Mouse (Mus musculus) midbrain, postnatal 0 days (tissue): Measurements from ENCODE around the gene E2f4. TPM values are rescaled to one million over a fixed set of nuclear protein-coding genes. Genes with fewer than 3 reads are reported as not detected.

ENCODE experiments used
- ATAC-seq: fragments of 200-750 bp; cut with Nextera tagmentation; 2 replicates; pipeline ENCODE4 v1.8.0; 2017; ENCODE audit warnings: moderate number of reproducible peaks, mild to moderate bottlenecking, moderate TSS enrichment, moderate library complexity; ENCODE audit not compliant: low FRiP score
- DNase-seq: peaks from one replicate; pipeline ENCODE4 v3.0.0-alpha.2; 2015; ENCODE audit warnings: low spot score
- H3K27ac ChIP-seq: fragments of 300-500 bp; sonication (generic); 2 replicates; pipeline ENCODE4 v1.5.1; 2014; ENCODE audit warnings: low read depth, mild to moderate bottlenecking, low read length, mixed read lengths
- H3K27me3 ChIP-seq: fragments of 300-500 bp; sonication (generic); 2 replicates; pipeline ENCODE4 v1.6.1; 2014; ENCODE audit warnings: low read length, control low read depth, mixed read lengths; ENCODE audit not compliant: insufficient read depth
- H3K36me3 ChIP-seq: fragments of 300-500 bp; sonication (generic); 2 replicates; pipeline ENCODE4 v1.6.1; 2014; ENCODE audit warnings: low read length, control low read depth, mixed read lengths; ENCODE audit not compliant: insufficient read depth
- H3K4me1 ChIP-seq: fragments of 300-500 bp; sonication (generic); 2 replicates; pipeline ENCODE4 v1.6.1; 2014; ENCODE audit warnings: mild to moderate bottlenecking, control low read depth, antibody characterized with exemption, low read length, mixed read lengths; ENCODE audit not compliant: insufficient read depth
- H3K4me2 ChIP-seq: fragments of 300-500 bp; sonication (generic); 2 replicates; pipeline ENCODE4 v1.6.1; 2014; ENCODE audit warnings: low read depth, mild to moderate bottlenecking, low read length, mixed read lengths; ENCODE audit not compliant: poor library complexity, severe bottlenecking
- H3K4me3 ChIP-seq: fragments of 300-500 bp; sonication (generic); 2 replicates; pipeline ENCODE4 v1.5.1; 2014; ENCODE audit warnings: low read depth, mild to moderate bottlenecking, low read length, moderate library complexity
- H3K9ac ChIP-seq: fragments of 300-500 bp; sonication (generic); replicated peaks from 2 replicates; pipeline ENCODE4 v1.6.1; 2014; ENCODE audit warnings: mild to moderate bottlenecking, low read length, moderate library complexity, mixed read lengths; ENCODE audit not compliant: poor library complexity, severe bottlenecking
- H3K9me3 ChIP-seq: fragments of 300-500 bp; sonication (generic); 2 replicates; pipeline ENCODE4 v1.6.1; 2016; ENCODE audit warnings: low read length, control low read depth
- CTCF ChIP-seq: IDR thresholded peaks from 2 replicates; pipeline ENCODE4 v1.5.1; 2016; ENCODE audit warnings: antibody characterized with exemption, mild to moderate bottlenecking
- WGBS: fragments of 180-500 bp; shearing (Covaris S2); extraction: QIAGEN DNeasy Blood & Tissue Kit; methylation state at CpG from one replicate; pipeline ENCODE4 v1.1.7; 2014; 5-methylcytosine and 5-hydroxymethylcytosine counted together
- polyA plus RNA-seq: library from polyadenylated mRNA; unstranded; fragments of >200 nt; fragmentation: Nextera tagmentation; extraction: Ambion mirVana; gene quantifications from 2 replicates; pipeline ENCODE4 v1.2.1, GENCODE M21; 2015
- total RNA-seq: library from RNA; depleted of rRNA; stranded (reverse); fragments of >200 nt; gene quantifications from 2 replicates; pipeline ENCODE4 v1.2.3, GENCODE M21; 2014; rRNA removed

Gene E2f4
- 28.2 and 35.7 TPM in 2 replicates for total RNA-seq
- 29.1 and 29.3 TPM in 2 replicates for polyA plus RNA-seq

GRCm38 (mm10) chr8:105297511-105298192, at the start of gene E2f4:
TSS of gene E2f4 (plus strand) at chr8:105297663.
- DNase-seq, result peak; percentile 95
- H3K36me3 ChIP-seq, result peaks cover 24% of the 10 kb centered on the region
- ATAC-seq, result peak; percentile 84
- no peaks in the 10 kb centered on the region for H3K9me3 ChIP-seq
- H3K9ac ChIP-seq, result peak within 1 kb of the TSS; percentile 81
- peak within 1 kb of the TSS; percentile 74 for H3K4me3 ChIP-seq
- H3K27me3 ChIP-seq, result no peaks in the 10 kb centered on the region
- no peak for TF ChIP-seq CTCF
- H3K4me2 ChIP-seq, result peak within 1 kb of the TSS; percentile 96
- H3K27ac ChIP-seq, result peak within 1 kb of the TSS; percentile 70
- WGBS, result under 1% methylated on average over 55 of the region's 58 CpGs
- peaks cover 9% of the 10 kb centered on the region; the same call in 1 of the 2 replicates for H3K4me1 ChIP-seq

GRCm38 (mm10) chr8:105251954-105252353, 45.5 kb upstream of the E2f4 start:
- WGBS, result 94% methylated on average over 6 of the region's 6 CpGs
- Histone ChIP-seq H3K9me3 (no peaks in the 10 kb centered on the region), H3K4me2 (no peak overlapping the region), H3K27me3 (no peaks in the 10 kb centered on the region), H3K36me3 (peaks cover 47% of the 10 kb centered on the region), H3K27ac (no peak overlapping the region), H3K4me1 (peaks cover 5% of the 10 kb centered on the region; the same call in 1 of the 2 replicates), H3K4me3 (no peak overlapping the region), H3K9ac (no peak overlapping the region)
- TF ChIP-seq CTCF, result no peak
- DNase-seq (no peak), ATAC-seq (no peak)

- Histone ChIP-seq H3K27me3 (peaks cover under 1% of the 10 kb centered on the region; the same call in 1 of the 2 replicates), H3K4me2 (0 out of 2 replicates have a peak overlapping the region, but pooled peaks have one; percentile 97), H3K4me3 (no peak overlapping the region), H3K9me3 (no peaks in the 10 kb centered on the region), H3K27ac (no peak overlapping the region), H3K4me1 (peaks cover 5% of the 10 kb centered on the region; the same call in 1 of the 2 replicates), H3K36me3 (peaks cover 41% of the 10 kb centered on the region), H3K9ac (no peak overlapping the region)
- 93% methylated on average over 10 of the region's 10 CpGs for WGBS
- DNase-seq (no peak), ATAC-seq (no peak)
- TF ChIP-seq CTCF, result no peak
These were observed 44.6 kb upstream of the E2f4 start for GRCm38 (mm10) chr8:105252680-105253537.

GRCm38 (mm10) chr8:105253766-105254151, 43.7 kb upstream of the E2f4 start:
- H3K27ac ChIP-seq, result peak overlapping the region; percentile 65; the same call in 1 of the 2 replicates
- 32% methylated on average over 20 of the region's 20 CpGs for WGBS
- H3K9me3 ChIP-seq, result no peaks in the 10 kb centered on the region
- ATAC-seq (peak; percentile 27; the same call in 1 of the 2 replicates), DNase-seq (peak; percentile 21)
- H3K36me3 ChIP-seq, result peaks cover 34% of the 10 kb centered on the region
- H3K4me1 ChIP-seq, result peaks cover 5% of the 10 kb centered on the region; the same call in 1 of the 2 replicates
- peak overlapping the region; percentile 71; the same call in 1 of the 2 replicates for H3K9ac ChIP-seq
- no peak for TF ChIP-seq CTCF
- H3K4me2 ChIP-seq, result peak overlapping the region; percentile 97
- H3K27me3 ChIP-seq, result peaks cover 9% of the 10 kb centered on the region
- peak overlapping the region; percentile 64 for H3K4me3 ChIP-seq

GRCm38 (mm10) chr8:105254152-105254965, 43.1 kb upstream of the E2f4 start:
- peak overlapping the region; percentile 97 for H3K4me2 ChIP-seq
- ATAC-seq (peak; percentile 84), DNase-seq (peak; percentile 90)
- H3K4me3 ChIP-seq, result peak overlapping the region; percentile 64
- H3K27me3 ChIP-seq, result peaks cover 14% of the 10 kb centered on the region
- no peaks in the 10 kb centered on the region for H3K9me3 ChIP-seq
- WGBS, result under 1% methylated on average over 59 of the region's 74 CpGs
- peaks cover 28% of the 10 kb centered on the region for H3K36me3 ChIP-seq
- peaks cover 5% of the 10 kb centered on the region; the same call in 1 of the 2 replicates for H3K4me1 ChIP-seq
- peak overlapping the region; percentile 71 for H3K9ac ChIP-seq
- TF ChIP-seq CTCF, result peak; percentile 90
- H3K27ac ChIP-seq, result peak overlapping the region; percentile 65
